22 mouse cellular contexts compared by ENCODE assay signal in the genomic region with DNA sequence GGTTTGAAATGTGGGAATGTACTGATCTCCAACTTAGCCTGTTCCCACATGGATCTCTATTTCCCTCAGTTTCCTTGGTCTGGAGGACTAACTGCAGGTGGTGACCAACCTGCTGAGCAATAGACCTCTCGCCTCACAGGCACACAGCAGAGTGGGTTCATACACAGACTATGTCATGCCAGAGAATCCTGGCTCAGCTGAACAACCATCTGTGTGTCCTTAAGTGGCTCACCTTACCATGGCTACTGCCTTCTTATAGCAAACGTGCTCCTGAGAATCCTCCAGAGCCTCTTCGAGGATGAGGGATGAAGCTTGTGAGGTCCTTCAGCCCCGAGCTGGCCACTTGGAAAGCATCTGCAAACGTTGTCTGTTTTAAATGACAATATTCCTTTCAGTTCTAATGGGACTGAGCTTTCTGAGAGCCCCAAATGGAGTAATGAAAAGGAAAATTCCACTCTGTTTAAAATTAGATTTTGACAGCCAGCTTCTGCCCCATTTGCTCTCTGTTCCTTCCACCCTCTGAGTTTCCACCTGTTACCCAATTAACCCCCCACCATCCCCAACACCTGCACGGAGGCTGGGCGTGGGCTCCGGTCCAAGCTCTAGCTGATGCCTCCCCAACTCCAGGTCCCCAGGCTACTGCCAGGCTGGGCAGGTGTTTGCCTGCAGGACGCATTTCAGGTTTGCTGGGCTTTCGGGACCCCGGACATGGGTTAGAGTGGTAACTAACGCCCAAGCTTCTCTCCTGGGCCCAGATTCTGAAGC. TPM values are rescaled to one million over a fixed set of nuclear protein-coding genes. Genes with fewer than 3 reads are reported as not detected.
DNase-seq lines count a peak whose midpoint lies in the region; TF ChIP-seq lines count a peak whose summit lies in the region.
"Had no signal": no experiment of that assay in that cellular context is flagged by ENCODE, and none has a peak within 500 bp of the region (broad histone marks: within the 10 kb centered on the region; RNA-seq: fewer than 3 reads in every experiment).

No protein-coding gene starts in this region.

- no peak for TF ChIP-seq CTCF in layer of hippocampus, adult 2 months (conservative IDR thresholded peaks at IDR 0.05)

- intact Hi-C loops in heart, postnatal 14 days (cut with DNase I), result no loop called here

- DNase-seq in adrenal gland, postnatal 25 days, result peak; percentile 11
- no peak for DNase-seq in adrenal gland, postnatal 10 days
- peak in 1 of 2 experiments; percentile 24 for DNase-seq in layer of hippocampus, adult 2 months (ENCODE audit: low spot score in 2 of 2)
- DNase-seq in layer of hippocampus, adult 11-12 months (ENCODE audit: low spot score), result no peak
- peak; percentile 95 for DNase-seq in cerebellum, adult 11-12 months
- DNase-seq in cerebellum, postnatal 14 days, result peak; percentile 90
- no peak for DNase-seq in heart, postnatal 14 days
- no peak for DNase-seq in heart, adult 18-20 months
- DNase-seq: adrenal gland, adult 8-10 months; gastrocnemius, postnatal 14 days; kidney, adult 18-20 months; liver, postnatal 0 days; lung, postnatal 10 days; midbrain, embryonic 14.5 days; spleen, adult 18-20 months; thymus, adult 2 months had no signal

- no peak overlapping the region for H3K4me3 ChIP-seq in layer of hippocampus, adult 2 months
- H3K4me3 ChIP-seq: erythroblast, embryonic 14.5 days; forebrain, embryonic 13.5 days; heart, embryonic 10.5 days; limb, embryonic 10.5 days; myocyte had no signal

- peak overlapping the region; percentile 90 for H3K27ac ChIP-seq in layer of hippocampus, adult 2 months
- H3K27ac ChIP-seq: forebrain, embryonic 13.5 days; heart, embryonic 10.5 days; kidney, postnatal 0 days had no signal

RNA-seq across cellular contexts. Expression of a gene that starts 37.2 kb away (rescaled TPM):
- total RNA-seq in adrenal gland, postnatal 25 days (2021), result 1.2 and 2.1 TPM in 2 replicates
- 1 to 10 TPM; 3.0 to 5.4 TPM for total RNA-seq in adrenal gland, postnatal 10 days (2021)
- total RNA-seq in layer of hippocampus, adult 2 months (2021), result 10 to 100 TPM; 26.7 to 27.0 TPM
- total RNA-seq in heart, postnatal 14 days (2021), result 1 to 10 TPM; 1.7 to 1.8 TPM
- 1 to 10 TPM in 1 of 2 experiments, under 1 TPM in 1; 0.89 to 1.5 TPM for total RNA-seq in heart, adult 18-20 months (2021)

Comparison
In these comparisons a context has a peak if more than half of its experiments do, and no peak if none do; other contexts are left out.
1. DNase-seq: peak in adrenal gland, postnatal 25 days (single experiment), cerebellum, adult 11-12 months (single experiment) and cerebellum, postnatal 14 days (2 of 2); none in adrenal gland, postnatal 10 days (single experiment), layer of hippocampus, adult 11-12 months (single experiment), heart, postnatal 14 days (0 of 2) and heart, adult 18-20 months (0 of 2).